Mouse (Mus musculus): Measurements from ENCODE around the gene Snrpc. TPM values are rescaled to one million over a fixed set of nuclear protein-coding genes. Genes with fewer than 3 reads are reported as not detected.

Snrpc gene
- total and polyA plus RNA-seq, 3 experiments: 154 to 194 (median 171) TPM

GRCm38 (mm10) chr17:27825984-27826905 lies 11.7 kb upstream of the Snrpc start (continued):
- no peak for TF ChIP-seq JUN (IDR thresholded peaks at IDR 0.05; ENCODE audit: insufficient read depth, low read depth, low read length)

GRCm38 (mm10) chr17:27826908-27827383 lies 11.0 kb upstream of the Snrpc start:
- no peaks in the 10 kb centered on the region for H3K79me2 ChIP-seq (replicated peaks; ENCODE audit: control insufficient read depth, extremely low read depth, insufficient read depth, poor library complexity, severe bottlenecking)
- in situ Hi-C loops (cut with MboI; ENCODE audit: low pct_ligation_motif_present, low pct_unique_long_range_greater_than_20kb, low sequenced_read_pairs) (no loop called here), dilution Hi-C loops (cut with MboI; ENCODE audit: extremely low pct_ligation_motif_present, extremely low pct_unique_long_range_greater_than_20kb, low sequenced_read_pairs) (no loop called here)
- H3K27me3 ChIP-seq (replicated peaks): no peaks in the 10 kb centered on the region
- H3K9me3 ChIP-seq (replicated peaks; ENCODE audit: low read length): no peaks in the 10 kb centered on the region
- peak overlapping the region; percentile 98 for H3K4me2 ChIP-seq (ENCODE audit: insufficient read depth, low read depth, poor library complexity, severe bottlenecking)
- peaks cover 7 to 30% of the 10 kb centered on the region in 2 experiments; a peak in 3 of 4 replicates for H3K4me1 ChIP-seq (ENCODE audit: control insufficient read depth in 1 of 2, insufficient read depth in 2 of 2)
- no peaks in the 10 kb centered on the region for H3K36me3 ChIP-seq (replicated peaks in 1 of 2; ENCODE audit: control insufficient read depth in 1 of 2, insufficient read depth in 1 of 2, low read length in 1 of 2)
- H3K4me3 ChIP-seq (replicated peaks in 1 of 3; ENCODE audit: low read depth in 2 of 3, low read length in 2 of 3, poor library complexity in 1 of 3): peak overlapping the region; percentile 47 to 63 (median 61)
- peak overlapping the region; percentile 73 for H3K9ac ChIP-seq (ENCODE audit: insufficient read depth, low read depth)
- peak overlapping the region; percentile 93 for H3K27ac ChIP-seq (ENCODE audit: insufficient read depth, low read depth)
- DNase-seq (ENCODE audit: extremely low read depth): peak; percentile 86
- TF ChIP-seq IRF4 (IDR thresholded peaks at IDR 0.05; ENCODE audit: low read depth, low read length): peak; percentile 15; the same call in 1 of the 2 replicates
- no peak for TF ChIP-seq E2F4 (IDR thresholded peaks at IDR 0.05; ENCODE audit: insufficient replicate concordance, low read depth, low read length)
- no peak; the same call in 1 of the 2 replicates for TF ChIP-seq MAZ (IDR thresholded peaks at IDR 0.05; ENCODE audit: low read depth, low read length)
- no peak for TF ChIP-seq RCOR1 (conservative IDR thresholded peaks at IDR 0.05; ENCODE audit: low read depth, low read length)
- TF ChIP-seq JUND (conservative IDR thresholded peaks at IDR 0.05; ENCODE audit: low read depth, low read length): no peak
- TF ChIP-seq ZKSCAN1 (IDR thresholded peaks at IDR 0.05; ENCODE audit: borderline replicate concordance, low read depth, low read length): no peak
- TF ChIP-seq ZMIZ1 (IDR thresholded peaks at IDR 0.05; ENCODE audit: low read depth, low read length): no peak
- TF ChIP-seq JUN (IDR thresholded peaks at IDR 0.05; ENCODE audit: insufficient read depth, low read depth, low read length): no peak
- TF ChIP-seq NELFE (IDR thresholded peaks at IDR 0.05; ENCODE audit: low read depth, low read length): no peak
- no peak; the same call in 1 of the 2 replicates for TF ChIP-seq SIN3A (IDR thresholded peaks at IDR 0.05; ENCODE audit: low read length)
- TF ChIP-seq ELF1 (IDR thresholded peaks at IDR 0.05; ENCODE audit: low read depth, low read length): 0 out of 2 replicates have a peak, but pooled peaks have one; percentile 39
- no peak for TF ChIP-seq GABPA (IDR thresholded peaks at IDR 0.05; ENCODE audit: insufficient replicate concordance, low read depth, low read length)
- no peak for TF ChIP-seq MAFK (IDR thresholded peaks at IDR 0.05; ENCODE audit: insufficient replicate concordance, low read length)
- no peak for TF ChIP-seq RAD21 (IDR thresholded peaks at IDR 0.05; ENCODE audit: low read depth, low read length)
- TF ChIP-seq CTCF (conservative IDR thresholded peaks at IDR 0.05 in 1 of 2, IDR thresholded peaks at IDR 0.05 in 1 of 2; ENCODE audit: low read depth in 2 of 2, low read length in 2 of 2): no peak
- TF ChIP-seq NRF1 (IDR thresholded peaks at IDR 0.05; ENCODE audit: low read depth, low read length): no peak
- TF ChIP-seq SMC3 (IDR thresholded peaks at IDR 0.05; ENCODE audit: low read depth, low read length): no peak
- no peak; the same call in 1 of the 2 replicates for TF ChIP-seq ZNF384 (IDR thresholded peaks at IDR 0.05; ENCODE audit: low read depth, low read length)
- TF ChIP-seq HCFC1 (IDR thresholded peaks at IDR 0.05; ENCODE audit: low read depth, low read length): no peak; the same call in 1 of the 2 replicates
- TF ChIP-seq USF2 (conservative IDR thresholded peaks at IDR 0.05; ENCODE audit: low read depth, low read length): no peak
- no peak for TF ChIP-seq MAX (IDR thresholded peaks at IDR 0.05; ENCODE audit: low read length)
- peak; percentile 62 for TF ChIP-seq ETS1 (conservative IDR thresholded peaks at IDR 0.05; ENCODE audit: low read depth, low read length)
- no peak for TF ChIP-seq UBTF (IDR thresholded peaks at IDR 0.05; ENCODE audit: low read depth, low read length)
- peak; percentile 65 for TF ChIP-seq POLR2A (IDR thresholded peaks at IDR 0.05; ENCODE audit: low read depth, low read length)
- no peak for TF ChIP-seq EP300 (IDR thresholded peaks at IDR 0.05; ENCODE audit: low read length)
- TF ChIP-seq ZC3H11A (IDR thresholded peaks at IDR 0.05; ENCODE audit: low read depth, low read length): no peak
- peak; percentile 66 for TF ChIP-seq TBP (conservative IDR thresholded peaks at IDR 0.05; ENCODE audit: low read depth, low read length)
- no peak for TF ChIP-seq USF1 (IDR thresholded peaks at IDR 0.05; ENCODE audit: low read depth, low read length)
- no peak for TF ChIP-seq MYC (IDR thresholded peaks at IDR 0.05; ENCODE audit: low read depth, low read length)
- TF ChIP-seq POLR2AphosphoS2 (IDR thresholded peaks at IDR 0.05; ENCODE audit: low read depth, low read length): no peak
- TF ChIP-seq TCF12 (IDR thresholded peaks at IDR 0.05; ENCODE audit: low read depth, low read length): peak; percentile 46; the same call in 1 of the 2 replicates
- no peak; the same call in 1 of the 2 replicates for TF ChIP-seq MXI1 (IDR thresholded peaks at IDR 0.05; ENCODE audit: low read depth, low read length)
- TF ChIP-seq CHD2 (IDR thresholded peaks at IDR 0.05; ENCODE audit: low read length): no peak
- no peak; the same call in 1 of the 2 replicates for TF ChIP-seq BHLHE40 (IDR thresholded peaks at IDR 0.05; ENCODE audit: low read depth, low read length)
- TF ChIP-seq CHD1 (IDR thresholded peaks at IDR 0.05; ENCODE audit: low read depth, low read length): no peak

Measured in CH12.LX (cell line).